Mouse (Mus musculus) cerebellum, postnatal 25 days (tissue): ENCODE data around the gene Macrod2.

ENCODE experiments used
- DNase-seq, 2 experiments: peaks; one replicate each; pipeline ENCODE4 v3.0.0; 2021; ENCODE audit warnings: mixed read lengths in 2 of 2

Macrod2 gene

GRCm38 (mm10) chr2:141876155-141876851 lies 1481.2 kb downstream of the Macrod2 start:
- no peak for DNase-seq

DNA sequence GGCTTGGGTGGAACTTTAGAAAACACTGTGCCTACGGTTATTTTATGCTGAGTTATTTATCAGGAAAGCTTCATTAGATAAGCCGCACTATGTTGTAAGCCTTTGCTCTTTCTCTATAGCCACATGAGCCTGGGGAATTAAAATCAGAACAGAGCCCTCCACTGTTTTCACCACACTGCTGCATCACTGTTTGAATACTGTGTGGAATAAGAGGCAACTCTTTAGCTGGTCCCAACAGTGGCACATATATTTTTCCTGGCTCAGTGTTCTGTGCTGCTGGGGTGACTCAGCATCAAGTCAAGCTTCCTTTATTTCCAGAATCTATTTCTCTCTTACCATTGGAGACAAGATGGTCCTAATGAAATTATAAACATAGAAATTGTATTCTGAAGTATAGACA lies 1481.8 kb downstream of the Macrod2 start:
- DNase-seq, result no peak

DNA sequence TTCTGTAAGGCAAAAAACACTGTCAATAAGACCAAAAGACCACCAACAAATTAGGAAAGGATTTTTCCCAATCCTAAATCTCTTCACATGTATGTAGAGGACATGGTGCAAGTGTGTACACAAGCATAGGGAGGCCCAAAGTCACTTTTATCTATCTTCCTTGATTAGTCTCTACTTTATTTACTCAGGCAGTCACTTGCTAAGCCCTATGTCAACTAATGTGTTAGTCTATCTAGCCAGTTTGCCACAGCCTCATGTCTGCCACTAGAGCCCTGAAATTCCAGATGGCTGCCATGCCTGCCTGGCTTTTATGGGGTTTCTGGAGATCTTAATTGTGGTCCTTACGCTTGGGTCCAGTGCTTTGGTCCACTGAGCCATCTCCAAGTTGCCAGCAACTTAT lies 1483.4 kb downstream of the Macrod2 start:
- DNase-seq, result no peak

DNA sequence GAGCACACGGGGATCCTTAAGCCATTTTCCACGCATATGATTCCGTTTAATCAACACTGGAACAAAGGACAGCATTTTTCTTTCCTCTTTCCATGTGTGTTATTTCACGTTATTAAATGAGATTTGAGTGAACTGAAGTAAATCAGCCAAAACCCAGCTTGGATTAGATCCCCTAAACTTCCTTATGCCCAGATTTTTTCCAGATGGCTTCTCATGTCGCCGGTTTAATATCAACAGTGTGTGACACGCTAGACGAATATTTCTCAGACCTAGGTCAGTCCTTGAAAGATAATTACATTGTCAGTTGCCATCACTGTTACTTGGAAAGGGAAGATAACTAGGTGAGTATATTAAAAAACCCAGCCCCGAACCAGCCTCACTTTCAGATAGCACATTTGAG lies 1484.6 kb downstream of the Macrod2 start:
- DNase-seq, result no peak

- no peak for DNase-seq
Measured at GRCm38 (mm10) chr2:141886694-141887474, 1491.8 kb downstream of the Macrod2 start.

GRCm38 (mm10) chr2:141889497-141889896 lies 1494.4 kb downstream of the Macrod2 start:
- DNase-seq, result no peak

DNA sequence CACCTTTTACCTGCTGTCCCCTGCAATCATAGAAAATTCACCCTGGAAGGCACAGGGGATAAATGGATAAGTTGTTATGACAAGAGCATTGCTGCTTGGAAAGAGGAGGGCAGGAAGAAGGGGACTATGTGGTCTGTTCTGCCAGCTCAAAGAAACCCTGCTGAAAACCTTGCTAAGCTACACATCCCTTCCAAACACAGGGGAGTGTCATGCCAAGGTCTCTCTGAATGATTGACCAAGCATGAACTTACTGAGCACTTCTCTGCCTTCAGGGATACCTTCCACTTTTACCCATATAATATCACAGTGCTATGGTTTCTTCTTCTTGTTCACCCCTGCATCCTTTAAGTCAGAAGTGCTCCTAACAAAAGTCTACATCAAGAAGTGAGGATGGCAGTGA lies 1502.8 kb downstream of the Macrod2 start:
- no peak for DNase-seq

GRCm38 (mm10) chr2:141911831-141912447 lies 1516.8 kb downstream of the Macrod2 start:
- DNase-seq, result no peak

- no peak for DNase-seq
Measured at GRCm38 (mm10) chr2:141913486-141913885, 1518.4 kb downstream of the Macrod2 start.

GRCm38 (mm10) chr2:141913894-141914293 lies 1518.8 kb downstream of the Macrod2 start:
- no peak for DNase-seq

- DNase-seq, result no peak
Measured at GRCm38 (mm10) chr2:141920377-141920992, 1525.4 kb downstream of the Macrod2 start.

DNA sequence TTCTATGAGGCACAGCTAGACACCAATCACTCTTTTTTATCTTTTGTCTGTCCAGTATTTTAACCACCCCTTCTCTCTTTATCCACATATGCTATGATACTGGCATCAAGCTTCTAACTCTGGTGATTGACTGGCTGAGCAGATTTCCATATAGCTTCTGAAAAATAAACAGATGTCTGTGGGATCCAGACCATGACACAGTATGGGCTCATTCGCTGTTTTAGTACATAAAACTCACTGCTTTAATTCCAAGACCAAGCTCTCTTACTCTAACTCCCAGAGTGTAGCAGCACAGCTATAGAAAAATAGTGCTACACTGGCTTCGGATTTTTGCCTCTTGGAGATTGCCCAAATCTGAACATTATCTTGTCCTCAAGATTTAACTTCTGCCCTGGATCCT lies 1540.0 kb downstream of the Macrod2 start:
- no peak for DNase-seq

DNA sequence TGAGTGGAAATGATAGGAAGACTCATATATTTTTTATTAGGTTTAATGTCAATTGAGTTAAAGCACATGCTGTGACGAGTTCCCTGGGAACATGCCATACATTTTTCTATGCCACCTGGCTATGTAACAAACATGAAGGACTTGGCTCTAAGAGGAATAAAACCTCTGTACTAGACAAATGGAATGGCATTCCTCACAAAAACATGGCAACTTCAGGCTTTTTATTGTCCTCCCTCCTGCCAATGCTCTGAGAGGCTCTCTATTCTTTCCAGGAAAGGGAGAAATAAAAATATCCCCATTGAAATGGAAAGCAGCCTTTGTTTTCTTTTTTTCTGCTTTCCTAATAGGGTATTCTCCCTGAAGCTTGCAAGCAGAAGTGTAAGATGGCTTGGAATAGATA lies 1559.7 kb downstream of the Macrod2 start:
- peak in 1 of 2 experiments; percentile 8 for DNase-seq

DNA sequence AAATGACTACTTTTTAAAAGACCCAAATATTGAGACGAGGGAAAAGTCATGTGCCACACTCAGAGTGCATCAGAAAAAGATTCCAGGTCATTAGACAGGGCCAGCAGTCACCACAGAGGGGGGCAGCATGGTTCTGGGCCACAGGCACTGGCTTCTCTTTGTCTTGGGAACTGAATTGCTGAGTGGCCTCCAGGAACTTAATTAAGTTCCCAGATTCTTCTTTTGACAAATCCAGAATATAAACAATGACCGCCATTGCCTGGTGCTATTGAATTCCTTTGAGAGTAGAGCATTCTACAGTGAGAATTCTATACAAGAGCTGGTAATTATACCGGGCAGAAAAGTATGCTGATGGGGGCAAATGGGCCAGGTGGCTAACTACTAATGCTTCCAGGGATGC lies 1560.1 kb downstream of the Macrod2 start:
- peak; percentile 21 to 36 for DNase-seq

GRCm38 (mm10) chr2:141962868-141963267 lies 1567.8 kb downstream of the Macrod2 start:
- no peak for DNase-seq

DNA sequence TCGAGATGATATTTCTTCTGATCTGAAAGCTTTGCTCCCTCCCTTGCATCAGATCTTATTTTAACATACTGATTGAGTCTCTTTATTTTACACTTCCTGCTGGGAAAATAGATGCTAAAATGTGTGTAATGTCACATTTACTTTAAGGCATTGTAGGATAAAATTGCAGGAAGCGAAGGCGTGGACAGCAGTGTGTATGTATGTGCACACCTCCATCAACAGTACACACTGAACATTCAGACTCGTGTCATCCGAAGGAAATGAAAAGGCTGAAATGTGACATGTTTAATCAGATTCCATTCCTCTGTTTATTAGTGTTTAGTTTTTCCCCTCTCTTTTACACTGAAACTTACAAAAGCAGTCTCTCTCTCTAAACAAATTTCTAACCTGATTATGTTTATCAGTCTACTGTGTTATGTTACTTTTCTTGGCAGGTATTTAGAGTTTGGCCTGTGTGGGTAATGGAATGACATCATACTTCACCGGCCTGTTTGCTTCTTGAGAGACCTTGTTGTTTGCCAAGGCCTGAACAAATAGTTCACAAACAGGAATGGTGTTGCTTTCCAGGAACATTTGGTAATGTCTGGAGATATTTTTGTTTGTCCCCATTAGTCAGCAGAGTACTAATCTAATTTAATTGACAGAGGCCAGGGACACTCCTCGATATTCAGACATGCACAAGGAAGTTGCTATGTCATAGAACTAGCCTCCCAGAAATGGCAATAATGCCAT lies 1588.7 kb downstream of the Macrod2 start:
- no peak for DNase-seq

DNA sequence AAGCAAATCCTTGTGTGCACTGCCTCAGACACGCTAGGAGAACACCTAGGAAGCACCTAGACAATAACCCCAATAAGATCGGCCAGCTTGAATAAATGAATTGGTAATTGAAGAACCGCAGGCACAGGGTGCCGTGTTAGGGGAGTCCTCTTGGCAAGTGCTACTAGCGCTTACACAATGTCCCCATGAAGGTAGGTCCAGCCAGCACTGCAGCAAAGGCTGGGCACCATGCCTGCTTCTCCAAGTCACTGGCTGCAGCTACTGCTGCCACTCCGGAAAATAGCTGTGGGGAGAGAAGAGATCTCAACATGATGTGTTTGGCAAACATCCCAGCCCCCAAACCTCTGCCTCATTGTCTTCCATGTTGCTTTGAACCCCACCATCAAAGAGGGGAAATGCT lies 1603.8 kb downstream of the Macrod2 start:
- DNase-seq, result peak; percentile 82 to 89

DNA sequence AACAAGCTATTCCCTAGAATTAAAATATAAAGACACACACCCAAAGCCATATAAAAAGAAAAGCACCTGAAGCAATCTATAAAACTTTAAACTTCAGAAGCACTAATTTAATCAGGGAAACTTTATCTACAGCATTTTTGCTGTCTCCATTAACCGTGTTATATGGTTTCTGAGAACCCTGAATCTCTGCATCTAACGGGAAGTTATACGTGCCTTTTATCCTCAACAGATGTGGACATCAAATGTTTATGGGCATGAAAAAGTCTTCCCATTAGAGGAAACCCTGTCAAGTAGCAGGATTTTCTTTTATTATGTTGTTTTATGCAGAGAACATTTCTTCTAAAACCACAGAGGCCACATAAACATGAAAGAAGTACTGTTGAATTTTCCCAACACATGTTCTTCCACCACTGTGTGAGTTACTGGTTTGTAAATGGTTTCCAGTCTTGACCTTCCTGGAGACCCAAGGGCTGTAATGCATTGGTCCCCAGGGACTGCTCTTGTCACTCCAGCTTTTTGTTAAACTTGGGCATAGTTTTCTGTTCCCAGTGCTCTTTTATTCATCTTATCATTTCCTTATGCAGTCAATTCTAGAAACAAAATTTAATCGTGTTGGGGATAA lies 1629.5 kb downstream of the Macrod2 start:
- no peak for DNase-seq

DNA sequence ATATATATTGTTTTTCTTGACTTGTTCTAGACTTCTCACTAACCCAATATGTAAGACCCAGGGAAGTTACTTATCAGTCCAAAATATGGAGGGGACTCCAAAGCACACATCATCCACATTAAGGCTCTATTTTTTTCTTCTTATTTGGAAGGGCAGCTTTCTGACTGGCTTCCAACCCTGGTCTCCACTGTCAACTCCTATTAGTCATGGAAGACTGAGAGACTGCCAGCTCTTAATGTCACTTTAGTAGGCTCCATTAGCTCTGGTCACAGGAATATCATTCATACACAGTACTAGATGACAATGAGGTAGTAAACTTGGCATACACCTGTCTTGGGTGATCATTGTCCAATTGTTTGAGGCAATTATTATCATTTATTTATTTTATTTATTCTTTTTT lies 1631.6 kb downstream of the Macrod2 start:
- DNase-seq, result peak in 1 of 2 experiments; percentile 34

- DNase-seq, result no peak
Measured at GRCm38 (mm10) chr2:142030756-142031646, 1635.9 kb downstream of the Macrod2 start.

GRCm38 (mm10) chr2:142055576-142055975 lies 1660.5 kb downstream of the Macrod2 start:
- DNase-seq, result no peak
